Mouse (Mus musculus) MEL (cell line): ENCODE measurements at regions not wholly inside any gene's neighbourhood (a gene's known extent, or its start where the extent isn't known, plus 50 kb on each side); places are given as distances from the start of the nearest gene placed in this dataset.

Experiments used
- CHD1 ChIP-seq: IDR thresholded peaks from 2 replicates; pipeline ENCODE4 v1.6.1; 2012; ENCODE audit warnings: low read depth, mild to moderate bottlenecking, inconsistent platforms, low read length, improper control_type of control experiment
- CHD2 ChIP-seq: IDR thresholded peaks from 2 replicates; pipeline ENCODE4 v1.6.1; 2011; ENCODE audit warnings: low read length, improper control_type of control experiment
- CTCF ChIP-seq, 3 experiments: IDR thresholded peaks in 2 of 3; conservative IDR thresholded peaks in 1 of 3; 2 replicates each; pipeline ENCODE4 v1.5.1; 2011 to 2012; ENCODE audit warnings: low read length in 3 of 3, low read depth in 2 of 3, mild to moderate bottlenecking in 2 of 3, improper control_type of control experiment in 1 of 3, inconsistent platforms in 1 of 3, mixed read lengths in 1 of 3, moderate library complexity in 1 of 3; ENCODE audit not compliant: control insufficient read depth in 1 of 3, insufficient read depth in 1 of 3, poor library complexity in 1 of 3, severe bottlenecking in 1 of 3
- E2F4 ChIP-seq: IDR thresholded peaks from 2 replicates; pipeline ENCODE4 v1.6.1; 2011; ENCODE audit warnings: low read depth, low read length, improper control_type of control experiment, borderline replicate concordance
- GATA1 ChIP-seq: IDR thresholded peaks from 2 replicates; pipeline ENCODE4 v1.6.1; 2011; ENCODE audit warnings: low read depth, low read length, improper control_type of control experiment
- KAT2A ChIP-seq: conservative IDR thresholded peaks from 2 replicates; pipeline ENCODE4 v1.6.1; 2012; ENCODE audit warnings: low read depth, low read length, improper control_type of control experiment, inconsistent platforms
- MAX ChIP-seq: IDR thresholded peaks from 2 replicates; pipeline ENCODE4 v1.6.1; 2011; ENCODE audit warnings: low read length, improper control_type of control experiment
- MAZ ChIP-seq: IDR thresholded peaks from 2 replicates; pipeline ENCODE4 v1.6.1; 2012; ENCODE audit warnings: low read depth, mild to moderate bottlenecking, inconsistent platforms, low read length, improper control_type of control experiment
- POLR2A ChIP-seq, 2 experiments: IDR thresholded peaks; 2 replicates each; pipeline ENCODE4 v1.6.1; 2011 to 2012; ENCODE audit warnings: low read length in 2 of 2, mild to moderate bottlenecking in 2 of 2, control low read depth in 1 of 2, improper control_type of control experiment in 1 of 2, low read depth in 1 of 2, moderate library complexity in 1 of 2; ENCODE audit not compliant: control insufficient read depth in 1 of 2, insufficient read depth in 1 of 2, poor library complexity in 1 of 2
- POLR2AphosphoS5 ChIP-seq: IDR thresholded peaks from 2 replicates; pipeline ENCODE4 v1.6.1; 2012; ENCODE audit warnings: low read depth, borderline replicate concordance, mild to moderate bottlenecking, inconsistent platforms, low read length, moderate library complexity, mixed read lengths
- RCOR1 ChIP-seq: IDR thresholded peaks from 2 replicates; pipeline ENCODE4 v1.6.1; 2012; ENCODE audit warnings: low read depth, mild to moderate bottlenecking, inconsistent platforms, low read length, improper control_type of control experiment
- SMC3 ChIP-seq: IDR thresholded peaks from 2 replicates; pipeline ENCODE4 v1.6.1; 2011; ENCODE audit warnings: low read depth, low read length, improper control_type of control experiment
- USF2 ChIP-seq, 2 experiments: IDR thresholded peaks; 2 replicates each; pipeline ENCODE4 v1.6.1; 2011 to 2012; ENCODE audit warnings: improper control_type of control experiment in 2 of 2, low read length in 2 of 2, borderline replicate concordance in 1 of 2, inconsistent platforms in 1 of 2, low read depth in 1 of 2, mild to moderate bottlenecking in 1 of 2; ENCODE audit not compliant: insufficient read depth in 1 of 2

- TF ChIP-seq MAZ (no peak), E2F4 (no peak), GATA1 (no peak), CTCF (IDR thresholded peaks at IDR 0.05 in 2 of 3, conservative IDR thresholded peaks at IDR 0.05 in 1 of 3; ENCODE audit: control insufficient read depth in 1 of 3, insufficient read depth in 1 of 3, low read depth in 2 of 3, low read length in 3 of 3, poor library complexity in 1 of 3, severe bottlenecking in 1 of 3) (no peak), RCOR1 (no peak), CHD2 (no peak), MAX (no peak), USF2 (IDR thresholded peaks at IDR 0.05; ENCODE audit: borderline replicate concordance in 1 of 2, insufficient read depth in 1 of 2, low read depth in 1 of 2, low read length in 2 of 2) (no peak), POLR2AphosphoS5 (no peak), SMC3 (no peak), POLR2A (IDR thresholded peaks at IDR 0.05; ENCODE audit: control insufficient read depth in 1 of 2, insufficient read depth in 1 of 2, low read depth in 1 of 2, low read length in 2 of 2, poor library complexity in 1 of 2) (no peak), CHD1 (no peak), KAT2A (no peak)
Measured at GRCm38 (mm10) chr13:44678121-44678520, 51.2 kb upstream of the Jarid2 start.
